Mouse (Mus musculus): ENCODE data around the gene Ptbp1.

GRCm38 (mm10) chr10:79907415-79907814, 53.2 kb downstream of the Ptbp1 start:
- TF ChIP-seq EP300 (IDR thresholded peaks at IDR 0.05; ENCODE audit: insufficient read depth, low read depth, low read length) (no peak), CTCF (IDR thresholded peaks at IDR 0.05; ENCODE audit: low read depth, low read length) (no peak)
